Mouse (Mus musculus): Measurements from ENCODE around the gene Tmed10. TPM values are rescaled to one million over a fixed set of nuclear protein-coding genes. Genes with fewer than 3 reads are reported as not detected.

The Tmed10 gene
- 109 and 127 TPM in 2 replicates for total RNA-seq (2012; rRNA removed)

DNA sequence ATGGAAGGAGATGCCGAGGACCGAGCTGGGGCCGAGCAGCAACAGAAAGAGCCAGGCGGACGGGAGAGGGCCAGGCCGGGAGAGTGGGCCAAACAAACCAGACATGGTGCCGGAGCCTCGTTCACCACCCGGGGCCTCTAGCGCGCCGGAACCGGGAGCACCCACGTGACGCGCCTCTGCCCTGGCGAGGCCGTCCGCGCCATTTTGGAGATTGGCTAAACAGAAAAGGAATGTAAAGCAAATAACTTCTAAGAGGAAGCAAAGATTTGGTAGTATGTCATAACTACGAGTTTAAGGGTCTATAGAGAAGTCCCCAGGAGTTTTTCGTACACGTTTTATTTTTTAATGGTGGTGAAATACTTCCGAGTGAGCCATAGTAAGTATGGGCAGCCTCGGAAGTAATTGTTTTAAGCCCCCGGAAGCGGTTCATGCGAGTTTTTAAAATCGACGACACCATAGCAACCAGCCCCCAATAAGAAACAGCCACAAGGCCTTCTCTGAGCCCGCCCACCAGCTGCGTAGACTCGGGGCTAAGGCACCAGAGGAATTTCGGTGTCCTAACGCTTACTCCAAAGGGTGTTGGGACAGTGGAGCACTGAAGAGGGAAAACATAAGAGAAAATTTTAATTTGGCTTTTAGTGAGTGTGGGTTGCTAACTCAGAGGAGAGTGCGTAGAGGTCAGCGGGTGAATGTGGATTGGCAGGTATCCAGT, at the start of gene Tmed10:
Tmed10 (minus strand) TSS at position 287 of the 712 bp plus-strand sequence.
- DNase-seq (ENCODE audit: low read depth, low spot score) = peak; percentile 93
- H3K27ac ChIP-seq (ENCODE audit: insufficient read depth, low read depth, low read length, poor library complexity, severe bottlenecking) = peak within 1 kb of the TSS; percentile 89
- H3K4me1 ChIP-seq (ENCODE audit: control insufficient read depth in 2 of 2, insufficient read depth in 2 of 2, low read length in 2 of 2, poor library complexity in 1 of 2) = peaks cover 2 to 9% of the 10 kb centered on the region in 2 experiments; a peak in 2 of 4 replicates
- H3K4me3 ChIP-seq (ENCODE audit: insufficient read depth in 1 of 2, low read depth in 1 of 2, low read length in 2 of 2, poor library complexity in 1 of 2, severe bottlenecking in 1 of 2) = peak within 1 kb of the TSS; percentile 71 to 83
- in situ Hi-C loops (cut with MboI; ENCODE audit: low sequenced_read_pairs in 2 of 2, unreplicated experiment in 2 of 2) = no loop called here
- H3K36me3 ChIP-seq (ENCODE audit: control insufficient read depth, insufficient read depth, low read length, poor library complexity, severe bottlenecking) = no peaks in the 10 kb centered on the region
- peak; percentile 88 for TF ChIP-seq HCFC1 (IDR thresholded peaks at IDR 0.05; ENCODE audit: borderline replicate concordance, insufficient read depth, low read length)
- peak; percentile 80 for TF ChIP-seq CHD2 (IDR thresholded peaks at IDR 0.05; ENCODE audit: low read depth, low read length)
- no peak for TF ChIP-seq ZNF384 (IDR thresholded peaks at IDR 0.05; ENCODE audit: low read depth, low read length)
- no peak for TF ChIP-seq MAFK (IDR thresholded peaks at IDR 0.05; ENCODE audit: insufficient read depth, low read depth, low read length)
- H3K9ac ChIP-seq (ENCODE audit: insufficient read depth, low read depth, low read length, poor library complexity, severe bottlenecking) = peak within 1 kb of the TSS; percentile 98
- no peaks in the 10 kb centered on the region for H3K9me3 ChIP-seq (ENCODE audit: control insufficient read depth, insufficient read depth, low read depth, low read length)

- TF ChIP-seq ZNF384 (IDR thresholded peaks at IDR 0.05; ENCODE audit: low read depth, low read length) (no peak), HCFC1 (IDR thresholded peaks at IDR 0.05; ENCODE audit: borderline replicate concordance, insufficient read depth, low read length) (no peak), ZC3H11A (IDR thresholded peaks at IDR 0.05; ENCODE audit: borderline replicate concordance, low read depth, low read length) (no peak), MAFK (IDR thresholded peaks at IDR 0.05; ENCODE audit: insufficient read depth, low read depth, low read length) (no peak), CHD2 (IDR thresholded peaks at IDR 0.05; ENCODE audit: low read depth, low read length) (no peak)
- H3K27ac ChIP-seq (ENCODE audit: insufficient read depth, low read depth, low read length, poor library complexity, severe bottlenecking) = no peak overlapping the region
- in situ Hi-C loops (cut with MboI; ENCODE audit: low sequenced_read_pairs in 2 of 2, unreplicated experiment in 2 of 2) = no loop called here
Observed at GRCm38 (mm10) chr12:85423236-85423635, 48.6 kb upstream of the Tmed10 start.

GRCm38 (mm10) chr12:85422536-85422935, 47.9 kb upstream of the Tmed10 start:
- Histone ChIP-seq H3K9me3 (ENCODE audit: control insufficient read depth, insufficient read depth, low read depth, low read length) (no peaks in the 10 kb centered on the region), H3K9ac (ENCODE audit: insufficient read depth, low read depth, low read length, poor library complexity, severe bottlenecking) (no peak overlapping the region), H3K4me3 (ENCODE audit: insufficient read depth in 1 of 2, low read depth in 1 of 2, low read length in 2 of 2, poor library complexity in 1 of 2, severe bottlenecking in 1 of 2) (no peak overlapping the region), H3K4me1 (ENCODE audit: control insufficient read depth in 2 of 2, insufficient read depth in 2 of 2, low read length in 2 of 2, poor library complexity in 1 of 2) (peaks cover 0 to 7% of the 10 kb centered on the region in 2 experiments; a peak in 2 of 4 replicates), H3K36me3 (ENCODE audit: control insufficient read depth, insufficient read depth, low read length, poor library complexity, severe bottlenecking) (no peaks in the 10 kb centered on the region), H3K27ac (ENCODE audit: insufficient read depth, low read depth, low read length, poor library complexity, severe bottlenecking) (no peak overlapping the region)
- no peak for DNase-seq (ENCODE audit: low read depth, low spot score)
- in situ Hi-C loops (cut with MboI; ENCODE audit: low sequenced_read_pairs in 2 of 2, unreplicated experiment in 2 of 2) = no loop called here
- TF ChIP-seq MAFK (IDR thresholded peaks at IDR 0.05; ENCODE audit: insufficient read depth, low read depth, low read length) (no peak), ZNF384 (IDR thresholded peaks at IDR 0.05; ENCODE audit: low read depth, low read length) (no peak), CHD2 (IDR thresholded peaks at IDR 0.05; ENCODE audit: low read depth, low read length) (no peak), ZC3H11A (IDR thresholded peaks at IDR 0.05; ENCODE audit: borderline replicate concordance, low read depth, low read length) (no peak)

More at GRCm38 (mm10) chr12:85423236-85423635, 48.6 kb upstream of the Tmed10 start:
- no peak for DNase-seq (ENCODE audit: low read depth, low spot score)
- Histone ChIP-seq H3K36me3 (ENCODE audit: control insufficient read depth, insufficient read depth, low read length, poor library complexity, severe bottlenecking) (no peaks in the 10 kb centered on the region), H3K4me1 (ENCODE audit: control insufficient read depth in 2 of 2, insufficient read depth in 2 of 2, low read length in 2 of 2, poor library complexity in 1 of 2) (peaks cover 0 to 7% of the 10 kb centered on the region in 2 experiments; a peak in 2 of 4 replicates), H3K9ac (ENCODE audit: insufficient read depth, low read depth, low read length, poor library complexity, severe bottlenecking) (no peak overlapping the region), H3K9me3 (ENCODE audit: control insufficient read depth, insufficient read depth, low read depth, low read length) (no peaks in the 10 kb centered on the region), H3K4me3 (ENCODE audit: insufficient read depth in 1 of 2, low read depth in 1 of 2, low read length in 2 of 2, poor library complexity in 1 of 2, severe bottlenecking in 1 of 2) (no peak overlapping the region)

GRCm38 (mm10) chr12:85420945-85421344, 46.3 kb upstream of the Tmed10 start:
- no peak overlapping the region for H3K9ac ChIP-seq (ENCODE audit: insufficient read depth, low read depth, low read length, poor library complexity, severe bottlenecking)
- no peak overlapping the region for H3K4me3 ChIP-seq (ENCODE audit: insufficient read depth in 1 of 2, low read depth in 1 of 2, low read length in 2 of 2, poor library complexity in 1 of 2, severe bottlenecking in 1 of 2)
- TF ChIP-seq ZNF384 (IDR thresholded peaks at IDR 0.05; ENCODE audit: low read depth, low read length) (no peak), ZC3H11A (IDR thresholded peaks at IDR 0.05; ENCODE audit: borderline replicate concordance, low read depth, low read length) (no peak), CHD2 (IDR thresholded peaks at IDR 0.05; ENCODE audit: low read depth, low read length) (no peak), HCFC1 (IDR thresholded peaks at IDR 0.05; ENCODE audit: borderline replicate concordance, insufficient read depth, low read length) (no peak), MAFK (IDR thresholded peaks at IDR 0.05; ENCODE audit: insufficient read depth, low read depth, low read length) (no peak)
- H3K36me3 ChIP-seq (ENCODE audit: control insufficient read depth, insufficient read depth, low read length, poor library complexity, severe bottlenecking) = no peaks in the 10 kb centered on the region
- DNase-seq (ENCODE audit: low read depth, low spot score) = no peak
- H3K27ac ChIP-seq (ENCODE audit: insufficient read depth, low read depth, low read length, poor library complexity, severe bottlenecking) = no peak overlapping the region
- peaks cover 0 to 1% of the 10 kb centered on the region in 2 experiments; a peak in 2 of 4 replicates for H3K4me1 ChIP-seq (ENCODE audit: control insufficient read depth in 2 of 2, insufficient read depth in 2 of 2, low read length in 2 of 2, poor library complexity in 1 of 2)
- no peaks in the 10 kb centered on the region for H3K9me3 ChIP-seq (ENCODE audit: control insufficient read depth, insufficient read depth, low read depth, low read length)
- in situ Hi-C loops (cut with MboI; ENCODE audit: low sequenced_read_pairs in 2 of 2, unreplicated experiment in 2 of 2) = no loop called here
